Mouse (Mus musculus) frontal cortex, adult 2 months (tissue): Measurements from ENCODE around the gene Hspa12a. TPM values are rescaled to one million over a fixed set of nuclear protein-coding genes. Genes with fewer than 3 reads are reported as not detected.

Source experiments
- DNase-seq, 2 experiments: peaks; one replicate each; pipeline ENCODE4 v3.0.0; 2022; ENCODE audit warnings: low spot score in 1 of 2; ENCODE audit errors: extremely low spot score in 1 of 2
- polyA plus RNA-seq: library from polyadenylated mRNA; depleted of rRNA; stranded (reverse); fragments of >200 nt; gene quantifications from 2 replicates; pipeline ENCODE4 v1.2.3, GENCODE M21; 2012

Gene Hspa12a
- polyA plus RNA-seq, 1 experiment, result 82.8 TPM

DNA sequence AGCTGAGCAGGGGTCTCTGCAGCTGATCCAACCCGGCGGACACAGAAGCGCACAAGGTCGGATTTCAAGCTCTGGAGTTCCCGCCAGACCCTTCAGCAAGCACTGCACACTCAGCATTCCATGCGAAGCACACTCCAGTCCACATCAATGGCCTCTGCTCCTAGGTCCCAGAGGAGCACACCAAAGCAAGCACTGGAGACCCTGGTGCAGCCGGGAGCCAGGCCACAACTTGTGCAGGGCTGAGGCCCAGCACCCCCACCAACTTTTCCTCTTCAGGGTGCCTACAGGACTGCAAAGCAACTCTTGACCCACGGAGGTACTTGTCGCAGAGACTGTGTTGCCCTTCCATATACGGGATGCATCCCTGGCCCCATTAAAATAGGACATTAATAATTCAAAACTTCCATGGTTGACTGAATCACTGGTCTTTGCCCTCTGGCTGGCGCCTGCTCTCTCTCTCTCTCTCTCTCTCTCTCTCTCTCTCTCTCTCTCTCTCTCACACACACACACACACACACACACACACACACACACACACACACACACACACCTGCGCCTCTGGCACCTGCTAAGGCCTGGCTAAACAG is 82.2 kb downstream of the Hspa12a start:
- no peak for DNase-seq

DNA sequence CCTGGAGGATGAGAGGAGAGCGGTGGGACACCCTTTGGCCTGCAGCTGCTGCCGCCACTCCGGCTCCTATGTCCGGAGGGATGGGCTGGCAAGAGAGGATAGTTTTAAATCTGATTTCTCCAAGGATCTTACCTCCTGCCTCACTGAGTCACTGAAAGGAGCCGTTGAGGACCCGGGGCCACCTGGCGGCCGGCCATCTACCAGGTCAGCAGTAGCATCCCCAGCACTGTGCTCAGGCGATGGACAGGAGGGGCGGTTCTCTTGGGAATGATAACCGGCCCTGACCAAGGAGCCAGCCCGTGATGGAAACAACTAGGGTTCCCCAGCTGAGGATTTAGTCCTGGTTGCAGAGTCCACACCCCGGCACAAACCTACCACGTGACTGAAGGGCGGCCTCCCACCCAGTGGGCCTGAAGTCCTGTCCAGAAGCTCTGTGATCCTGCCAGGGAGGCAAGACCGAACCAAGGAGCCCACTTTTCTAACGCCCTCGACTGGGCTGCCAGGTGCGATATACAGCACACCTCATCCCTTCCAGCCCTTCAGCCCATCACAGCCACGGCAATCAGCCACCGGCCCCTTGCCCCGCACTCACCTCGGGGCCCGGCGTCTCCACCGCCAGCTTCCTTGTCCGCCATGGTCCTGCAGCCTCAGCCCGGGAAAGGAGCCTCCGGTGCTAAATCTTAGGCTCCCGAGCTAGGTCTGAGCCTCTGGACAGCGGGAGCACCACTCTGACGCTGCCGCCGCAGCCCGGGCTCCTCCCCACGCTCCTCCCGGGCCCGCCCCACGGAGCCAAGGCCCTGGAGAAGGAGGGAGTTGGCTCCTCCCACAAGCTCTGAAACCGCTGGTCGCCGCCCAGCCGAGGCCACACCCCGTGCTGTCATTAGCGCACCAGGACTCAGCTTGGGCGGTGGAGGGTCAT is 82.9 kb downstream of the Hspa12a start:
- peak; percentile 74 to 89 for DNase-seq

DNA sequence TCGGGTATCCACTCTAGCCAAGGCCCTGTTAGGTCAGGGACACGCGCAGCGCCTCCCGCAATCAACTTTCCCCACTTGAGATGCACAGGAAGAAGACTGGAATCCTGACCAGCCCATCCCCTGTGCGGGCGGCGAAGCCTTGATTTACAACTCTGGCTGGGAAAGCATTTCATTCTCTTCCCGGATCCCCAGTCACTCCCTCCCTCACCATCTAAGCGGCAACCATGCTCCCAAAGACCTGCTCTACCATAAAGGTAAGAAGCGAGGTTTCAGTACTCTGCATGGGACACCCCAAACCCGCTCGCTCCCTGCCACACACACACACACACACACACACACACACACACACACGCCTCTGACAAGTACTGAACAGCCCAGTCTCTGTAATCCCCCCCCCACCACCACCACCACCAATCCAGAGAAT is 83.6 kb downstream of the Hspa12a start:
- DNase-seq, result peak in 1 of 2 experiments; percentile 52

DNA sequence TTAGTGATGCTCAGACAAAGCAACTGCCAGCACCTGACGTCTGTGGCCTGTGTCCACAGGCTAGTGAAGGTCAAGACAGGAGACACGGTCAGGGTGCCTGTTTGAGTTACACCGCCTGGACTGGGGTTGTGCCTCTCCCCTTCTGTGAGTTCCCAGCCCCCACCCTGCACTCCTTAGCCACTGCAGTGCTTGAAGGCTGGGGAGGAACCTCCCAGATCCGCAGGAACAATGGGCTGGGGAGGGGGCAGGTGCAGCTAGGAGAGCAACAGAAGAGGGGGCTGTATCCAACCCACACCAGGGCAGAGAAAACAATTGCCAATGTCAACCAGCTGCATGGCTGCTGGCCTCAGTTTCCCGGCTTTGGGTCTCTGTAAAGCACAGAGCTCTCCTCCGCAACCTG is 84.1 kb downstream of the Hspa12a start:
- DNase-seq, result no peak

DNA sequence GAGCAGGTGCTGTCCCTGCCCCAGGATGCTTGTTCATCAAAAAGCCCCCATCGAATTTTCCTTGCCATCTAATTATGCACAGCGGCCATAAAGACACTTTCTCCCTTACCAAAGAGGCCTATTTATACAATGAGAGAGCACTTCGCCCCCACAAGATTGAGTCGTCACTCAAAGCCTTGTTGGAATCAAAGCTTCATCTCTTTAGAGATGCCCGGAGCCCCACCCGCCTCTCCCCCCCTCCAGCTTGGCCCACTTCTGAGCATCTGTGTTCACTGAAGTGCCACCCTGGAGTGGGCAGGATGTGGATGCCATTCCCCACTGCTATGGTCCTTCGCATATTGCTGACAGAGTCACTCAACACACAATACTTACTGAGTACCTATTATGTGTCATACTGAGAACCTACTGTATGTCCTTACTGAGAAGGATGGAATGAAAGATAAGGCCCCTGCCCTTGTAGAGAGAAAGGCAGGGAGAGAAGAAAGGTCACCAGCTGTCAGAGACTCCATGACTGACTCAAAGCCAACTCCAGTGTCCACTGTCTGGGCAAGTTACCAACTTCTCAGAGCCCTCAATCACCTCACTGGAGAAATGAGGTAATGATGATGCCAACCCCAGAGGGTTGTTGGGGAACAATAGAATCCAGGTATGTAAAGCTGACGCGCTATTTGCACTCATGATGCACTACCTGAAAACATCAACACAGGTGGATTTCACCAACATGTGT is 87.2 kb downstream of the Hspa12a start:
- DNase-seq, result peak in 1 of 2 experiments; percentile 60

DNA sequence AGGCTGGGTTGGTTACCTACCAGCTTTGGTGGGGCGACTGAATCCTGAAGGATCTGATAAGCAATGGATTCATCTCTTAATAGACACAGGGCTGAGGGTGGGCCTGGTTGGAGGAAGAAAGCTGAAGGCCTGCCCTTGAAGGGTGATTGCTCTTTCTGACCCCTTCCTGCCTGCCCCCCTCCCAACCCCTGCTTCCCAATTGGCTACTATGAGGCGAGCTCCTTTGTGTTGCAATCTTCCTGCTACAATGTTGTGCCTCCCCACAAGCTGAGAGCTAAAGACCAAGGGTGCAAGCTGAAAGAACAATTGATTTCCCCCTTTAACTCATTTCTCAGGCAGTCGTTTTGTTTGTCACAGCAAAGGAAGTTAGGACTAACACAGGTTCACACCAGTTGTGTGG is 88.6 kb downstream of the Hspa12a start:
- DNase-seq, result no peak

DNA sequence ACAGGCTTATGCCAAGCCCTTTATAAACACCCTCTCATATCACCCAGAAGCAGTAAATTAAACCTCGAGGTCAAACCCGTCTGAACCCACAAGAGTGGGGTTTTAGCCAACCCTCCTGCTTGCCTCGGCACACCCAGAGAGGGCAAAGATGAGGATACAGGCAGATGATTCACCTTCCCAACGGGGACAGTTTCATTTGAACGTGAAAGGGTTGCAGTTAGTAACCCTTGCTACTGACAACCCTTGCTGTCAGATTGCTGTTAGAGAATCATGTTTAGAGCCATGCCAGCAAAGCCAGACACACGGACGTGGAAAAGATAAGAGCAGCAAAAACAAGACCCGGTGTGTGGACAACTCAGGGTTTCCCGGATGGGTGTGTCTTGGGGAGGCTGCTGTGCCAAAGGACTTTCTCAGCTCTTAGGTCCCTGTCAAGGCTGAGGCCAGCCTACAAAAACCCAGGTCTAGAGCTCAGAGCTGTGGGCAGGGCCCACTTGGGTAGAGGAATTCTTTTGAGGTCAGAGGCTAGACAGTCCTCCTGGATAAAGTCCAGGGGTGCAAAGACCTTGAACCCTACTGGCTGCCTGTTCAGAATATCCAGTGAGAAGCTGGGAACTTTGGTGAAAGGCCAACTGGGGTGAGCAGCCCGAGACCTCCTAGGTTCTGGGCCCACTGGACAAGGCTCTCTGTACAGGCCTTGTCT is 90.3 kb downstream of the Hspa12a start:
- no peak for DNase-seq

DNA sequence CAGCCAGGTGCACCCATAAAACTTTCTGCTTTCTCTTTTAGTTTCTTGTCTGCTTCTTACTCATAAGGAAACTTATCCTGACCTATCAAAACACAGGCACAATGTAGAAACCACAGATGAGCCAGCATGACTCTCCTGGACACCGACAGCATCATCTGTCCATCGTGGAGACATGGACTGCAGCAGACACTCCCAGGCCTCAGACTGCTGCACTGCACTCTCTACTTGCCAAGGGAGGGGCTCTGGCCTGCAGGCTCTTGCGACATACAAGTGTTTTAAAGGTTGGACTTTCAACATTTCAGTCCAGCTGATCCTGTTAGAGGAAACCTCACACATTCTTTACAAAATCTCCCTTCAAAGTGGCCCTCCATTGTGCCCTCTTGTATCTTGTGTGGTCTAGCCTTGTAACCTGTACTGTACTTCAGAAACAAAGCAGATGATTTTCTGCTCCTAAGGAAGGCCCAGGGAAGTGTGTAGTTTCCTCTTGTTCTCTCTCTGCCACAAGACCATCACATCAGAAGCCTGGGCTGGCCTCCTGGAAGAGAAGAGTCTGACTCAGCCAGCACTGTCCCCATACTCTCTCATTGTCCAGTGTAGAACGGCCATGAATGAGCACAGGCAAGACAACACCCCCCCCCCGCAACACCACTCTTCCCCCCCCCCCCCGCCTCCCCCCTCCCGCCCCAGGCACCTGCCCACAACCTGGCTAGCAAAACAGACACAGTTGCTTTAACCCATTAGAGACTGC is 92.6 kb downstream of the Hspa12a start:
- no peak for DNase-seq

DNA sequence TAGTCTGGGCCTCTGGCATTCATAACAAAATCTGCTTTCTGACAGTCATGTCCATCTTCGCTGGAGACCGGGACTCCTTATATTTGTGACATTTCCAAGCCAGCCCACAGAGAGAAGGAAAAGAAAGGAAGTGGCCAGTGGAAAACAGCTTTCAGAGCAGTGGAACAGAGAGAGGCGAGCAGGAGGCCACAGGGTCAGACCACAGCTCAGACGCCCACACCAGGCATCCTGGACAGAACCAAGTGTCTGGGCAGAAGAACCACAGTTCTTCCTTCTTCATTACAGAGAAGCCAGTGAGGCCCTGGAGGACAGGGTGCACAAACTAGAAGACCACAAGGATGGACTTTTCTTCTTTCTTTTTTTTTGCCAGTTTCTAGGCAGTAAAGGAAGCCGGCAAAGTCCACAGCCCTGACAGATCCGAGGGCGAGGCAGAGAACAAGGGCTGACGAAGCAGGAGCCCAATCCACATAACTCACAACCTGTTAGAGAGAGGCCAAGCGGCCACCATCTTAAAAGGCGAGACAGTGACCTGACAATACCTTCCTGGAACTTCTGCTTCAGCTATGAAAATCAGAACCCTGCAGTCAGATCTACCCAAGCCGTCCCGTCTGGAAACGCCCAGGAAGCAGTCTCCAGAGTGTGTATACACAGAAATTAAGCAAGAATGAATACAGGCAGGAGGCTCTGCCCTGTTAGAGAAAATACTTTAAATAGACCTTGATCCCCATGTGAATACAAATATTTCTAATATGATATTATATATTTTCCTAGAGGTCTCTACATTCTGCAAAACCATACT is 93.9 kb downstream of the Hspa12a start:
- DNase-seq, result no peak

DNA sequence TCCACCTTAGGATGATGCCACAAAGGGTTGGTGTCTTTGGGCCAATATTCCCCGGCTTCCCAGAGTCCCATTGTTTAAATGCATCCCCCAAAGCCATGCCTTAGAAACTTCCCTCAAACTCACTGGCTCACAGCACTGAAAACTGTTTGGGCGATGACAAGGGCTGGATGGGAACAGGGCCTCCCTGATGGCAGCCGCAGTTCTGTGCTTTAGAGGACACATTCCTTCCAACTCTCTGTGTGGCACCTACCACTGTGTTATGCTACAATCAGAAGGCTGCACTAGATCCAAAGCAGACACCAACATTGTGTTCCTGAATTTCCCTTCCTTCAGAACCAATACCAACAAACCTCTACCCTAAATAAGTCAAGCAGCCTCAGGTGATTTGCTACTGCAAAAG is 99.8 kb downstream of the Hspa12a start:
- no peak for DNase-seq

DNA sequence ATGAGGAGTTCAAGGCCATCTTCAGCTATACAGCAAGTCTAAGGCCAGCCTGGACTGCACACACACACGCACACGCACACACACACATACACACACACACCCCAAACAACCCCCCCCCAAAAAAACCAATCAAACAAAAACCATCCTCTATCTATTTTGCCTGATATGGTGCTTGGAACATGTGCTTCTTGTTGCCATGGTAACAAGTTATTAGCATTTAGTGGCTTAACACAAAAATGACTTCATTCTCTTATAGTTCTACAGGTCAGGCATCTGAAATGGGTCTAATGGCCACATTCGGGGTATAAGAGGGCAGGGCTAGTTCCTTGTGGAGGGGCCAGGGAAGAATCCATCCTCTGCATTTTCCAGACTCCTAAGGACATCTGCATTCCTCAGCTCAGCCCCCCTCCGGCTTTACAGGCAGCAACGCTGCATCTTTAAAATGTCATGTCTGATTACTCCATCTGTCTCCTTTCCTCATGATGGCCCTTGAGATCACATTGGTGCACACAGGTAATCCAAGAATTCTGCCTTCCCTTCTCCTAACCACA is 102.7 kb downstream of the Hspa12a start:
- no peak for DNase-seq

DNA sequence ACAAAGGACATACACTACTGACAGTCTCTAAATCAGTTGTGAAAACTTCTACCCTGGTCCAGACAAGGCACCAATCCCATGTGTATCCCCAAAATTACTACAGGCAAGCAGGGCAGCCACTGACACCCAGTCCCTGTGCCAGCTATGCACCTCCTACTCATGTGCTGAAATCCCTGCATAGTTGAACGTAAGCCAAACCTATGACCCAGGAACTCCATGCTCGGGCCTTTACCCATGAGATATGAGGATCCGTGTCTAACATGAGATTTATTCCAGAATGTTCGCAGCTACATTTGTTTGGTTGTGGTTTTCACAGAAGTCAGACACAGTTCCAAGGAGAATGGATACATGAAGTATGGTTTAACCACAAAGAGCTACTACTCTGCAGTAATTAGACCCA is 103.6 kb downstream of the Hspa12a start:
- DNase-seq, result no peak

DNA sequence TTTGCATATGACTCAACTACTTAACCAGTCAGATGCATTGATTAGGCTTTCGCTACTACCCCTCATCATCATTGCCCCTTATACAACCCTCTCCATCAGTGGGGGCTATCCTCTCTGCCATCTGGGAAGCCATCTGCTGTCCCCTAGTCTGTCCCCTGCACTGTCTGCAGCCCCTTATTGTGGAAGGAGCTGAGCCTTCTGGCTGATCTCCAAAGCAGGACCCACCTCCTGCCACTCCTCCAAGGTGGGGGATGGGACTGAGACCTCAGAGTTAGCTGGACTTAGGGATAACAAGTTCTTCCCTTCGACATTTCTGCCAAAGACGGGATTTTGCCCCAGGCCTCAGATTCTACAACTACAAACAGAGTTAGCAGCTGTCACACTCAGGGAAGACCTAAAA is 104.1 kb downstream of the Hspa12a start:
- DNase-seq, result no peak

DNA sequence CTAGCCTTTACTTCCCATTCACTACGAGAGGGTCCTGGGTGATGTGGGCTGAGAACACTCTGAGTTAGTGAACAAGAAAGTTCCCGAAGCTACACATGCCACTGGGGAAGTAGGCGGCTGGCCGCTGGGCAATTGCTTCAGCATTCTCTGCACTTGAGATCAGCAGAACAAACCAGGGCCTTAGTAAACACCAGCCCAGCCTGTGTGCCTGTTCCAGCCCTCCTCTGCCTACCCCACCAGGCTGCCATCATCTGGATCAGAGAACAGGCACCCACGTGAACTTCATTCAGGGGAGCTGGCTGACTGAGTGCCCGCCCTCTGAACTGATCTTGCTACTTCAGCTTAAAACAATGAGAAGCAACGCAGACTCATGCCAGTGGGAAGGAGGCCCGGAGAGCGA is 104.7 kb downstream of the Hspa12a start:
- DNase-seq, result no peak

DNA sequence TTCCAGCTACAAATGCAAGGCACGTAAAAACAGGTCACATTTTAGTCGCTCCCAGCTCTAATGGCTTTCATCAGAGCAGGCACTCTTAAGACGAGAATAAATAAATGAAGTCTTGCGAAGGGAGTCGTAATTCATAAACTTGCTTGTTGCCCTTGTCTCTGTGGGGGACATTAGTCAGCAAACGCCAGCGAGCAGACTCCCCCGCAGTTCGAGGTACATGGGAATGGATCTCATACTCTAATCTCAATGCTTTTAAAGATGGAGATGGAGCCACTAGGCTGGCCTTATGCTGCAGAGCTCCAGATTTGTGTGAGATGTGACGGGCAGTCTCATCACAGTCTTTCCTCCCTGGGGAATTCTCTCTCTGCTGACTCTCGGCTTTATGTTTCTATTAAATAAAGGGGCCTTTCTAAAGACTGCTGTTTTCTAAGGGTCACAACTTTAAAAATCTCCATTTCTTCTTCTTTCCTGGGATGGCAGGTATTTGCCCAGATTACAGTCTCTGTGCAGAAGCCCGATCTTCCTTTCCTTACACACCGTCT is 109.7 kb downstream of the Hspa12a start:
- DNase-seq, result no peak

DNA sequence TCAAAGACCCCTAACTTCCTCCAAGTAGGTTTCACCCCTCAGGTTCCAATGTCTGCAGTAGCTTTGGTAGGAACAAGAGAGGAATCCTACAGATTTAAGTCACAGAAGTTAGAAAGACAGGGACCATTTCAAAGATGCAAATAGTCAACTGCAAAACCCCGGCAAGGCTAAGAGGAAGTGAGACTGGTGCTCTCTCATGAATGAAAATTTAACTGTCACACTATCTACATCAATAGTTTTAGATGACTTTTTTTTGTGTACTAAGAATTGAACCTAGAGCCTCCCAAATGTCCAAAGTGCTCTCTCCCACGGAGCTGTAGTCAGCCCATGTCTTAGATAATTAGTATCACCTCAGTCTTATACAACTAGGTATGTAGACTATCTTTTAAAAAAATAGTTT is 110.5 kb downstream of the Hspa12a start:
- no peak for DNase-seq

DNA sequence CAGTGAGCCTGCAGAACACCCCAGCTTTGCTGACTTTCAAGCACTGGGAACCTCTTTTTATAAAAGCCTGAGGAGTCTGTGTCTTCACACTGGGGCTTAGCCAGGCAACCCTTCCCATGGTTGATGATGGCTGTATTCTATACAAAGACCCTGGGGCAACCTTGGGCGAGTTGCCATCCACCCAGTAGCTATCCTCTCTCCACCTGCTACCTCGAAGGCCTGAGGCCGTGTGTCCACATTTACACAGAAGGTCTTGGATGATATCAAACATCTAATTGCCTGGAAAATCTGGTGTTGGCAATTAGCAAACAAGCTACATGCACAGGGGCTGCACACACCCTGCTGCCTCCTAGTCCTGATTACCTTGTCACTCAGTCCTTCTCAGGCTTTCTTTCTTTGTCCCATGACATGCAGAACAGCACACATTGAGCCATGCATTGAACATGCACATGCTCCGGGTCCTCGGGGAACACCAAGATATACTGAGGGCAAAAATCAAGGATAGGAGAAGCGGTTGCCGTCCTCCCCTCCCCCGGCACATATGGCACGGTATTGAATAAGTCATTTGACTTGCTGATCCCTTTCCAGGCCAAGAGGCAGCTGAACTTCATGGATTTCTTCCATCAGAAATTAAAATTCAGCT is 112.1 kb downstream of the Hspa12a start:
- no peak for DNase-seq

DNA sequence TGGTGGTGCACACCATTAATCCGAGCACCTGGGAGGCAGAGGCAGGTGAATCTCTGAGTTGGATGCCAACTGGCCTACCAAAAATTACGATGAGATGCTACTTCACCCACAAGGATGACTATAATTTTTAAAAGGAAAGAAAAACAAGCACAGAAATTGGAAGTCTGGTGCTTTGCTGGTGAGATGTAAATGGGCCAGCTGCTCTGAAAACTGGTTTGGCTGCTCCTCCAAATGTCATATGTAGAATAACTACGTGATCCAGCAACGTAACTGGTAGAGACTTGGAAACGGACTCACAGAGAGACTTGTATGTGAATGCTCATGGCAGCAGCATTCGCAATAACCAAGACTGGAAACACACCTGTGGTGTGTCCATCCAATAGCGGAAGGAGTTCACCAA is 113.3 kb downstream of the Hspa12a start:
- DNase-seq, result peak in 1 of 2 experiments; percentile 58
